Mouse (Mus musculus) ovary, postnatal 14 days (tissue): ENCODE results near the gene Sorcs1.

Source experiments
- DNase-seq: peaks from one replicate; pipeline ENCODE4 v3.0.0; 2022; ENCODE audit warnings: low spot score

The Sorcs1 gene

DNA sequence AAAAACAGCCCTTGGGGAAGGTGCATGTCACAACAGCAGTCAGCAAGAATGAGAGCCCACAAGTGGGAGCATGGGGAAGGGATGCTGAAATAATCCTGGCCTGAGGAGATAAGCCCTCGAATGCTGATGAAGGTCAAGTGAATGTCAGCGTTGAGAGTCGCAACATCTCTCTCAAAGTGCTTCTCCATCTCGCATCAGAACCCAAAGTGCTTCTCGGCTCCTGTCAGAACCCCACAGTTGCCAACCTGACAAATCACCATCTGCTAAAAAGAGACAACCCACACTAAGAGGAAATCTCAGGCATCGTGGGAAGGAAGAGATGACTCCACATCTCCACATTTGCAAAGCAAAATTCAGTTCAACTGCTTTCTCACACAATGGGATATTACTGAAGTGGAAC lies 119.7 kb downstream of the Sorcs1 start:
- no peak for DNase-seq

DNA sequence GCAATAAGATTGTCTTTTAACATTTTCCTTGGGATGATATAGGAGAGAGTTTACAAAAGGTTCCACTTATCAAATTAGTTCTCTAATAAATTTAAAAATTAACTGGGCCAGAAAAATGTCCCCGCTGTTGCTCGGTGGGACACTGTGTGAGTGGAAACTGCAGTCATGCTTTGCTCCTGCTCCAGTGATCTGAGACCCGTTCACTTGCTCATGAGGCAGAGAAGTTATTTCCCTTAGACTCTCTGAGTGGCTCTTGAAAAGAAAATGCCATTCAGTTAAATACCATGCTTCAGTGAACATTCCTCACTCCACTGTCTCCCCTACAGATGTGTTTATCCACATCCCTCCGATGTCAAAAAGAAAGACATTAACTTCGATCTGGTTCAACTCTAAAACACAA lies 144.4 kb downstream of the Sorcs1 start:
- no peak for DNase-seq

DNA sequence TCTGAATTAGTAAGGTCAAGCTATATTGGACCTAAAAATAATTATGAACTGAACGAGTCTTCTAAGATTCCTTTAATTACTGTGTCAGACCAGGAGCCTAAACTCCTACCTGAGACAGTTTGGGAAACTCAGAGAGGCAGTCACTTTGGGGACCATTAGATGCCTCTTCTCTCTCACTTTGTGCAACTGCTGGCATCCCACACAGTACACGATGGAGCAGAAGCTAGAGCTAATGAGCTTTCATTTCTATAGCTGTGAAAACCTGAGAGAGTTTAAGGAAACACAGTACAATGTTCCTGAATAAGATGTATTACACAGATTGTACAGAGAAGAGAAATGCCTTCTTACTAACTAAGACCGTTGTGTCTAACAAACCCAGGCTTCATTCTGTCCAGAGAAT lies 150.6 kb downstream of the Sorcs1 start:
- DNase-seq, result no peak

DNA sequence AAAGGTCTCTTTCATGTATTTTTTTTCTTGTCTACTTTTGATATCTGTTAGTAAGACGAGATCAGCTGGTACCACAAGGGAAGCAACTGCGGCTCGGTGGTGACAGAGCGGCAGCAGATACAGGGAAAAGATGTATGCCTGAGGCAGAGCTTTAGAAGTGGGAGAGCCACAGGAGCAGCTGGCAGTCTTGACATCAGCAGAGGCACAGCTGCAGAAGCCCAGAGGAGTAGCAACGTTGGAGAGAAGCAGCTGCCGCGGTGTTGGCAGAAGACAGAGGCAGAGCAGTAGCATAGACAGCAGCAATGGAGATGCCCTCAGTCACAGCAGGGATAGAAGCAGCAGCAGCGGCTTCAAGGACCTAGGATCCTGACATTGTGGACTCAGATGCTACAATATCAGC lies 152.4 kb downstream of the Sorcs1 start:
- DNase-seq, result no peak

DNA sequence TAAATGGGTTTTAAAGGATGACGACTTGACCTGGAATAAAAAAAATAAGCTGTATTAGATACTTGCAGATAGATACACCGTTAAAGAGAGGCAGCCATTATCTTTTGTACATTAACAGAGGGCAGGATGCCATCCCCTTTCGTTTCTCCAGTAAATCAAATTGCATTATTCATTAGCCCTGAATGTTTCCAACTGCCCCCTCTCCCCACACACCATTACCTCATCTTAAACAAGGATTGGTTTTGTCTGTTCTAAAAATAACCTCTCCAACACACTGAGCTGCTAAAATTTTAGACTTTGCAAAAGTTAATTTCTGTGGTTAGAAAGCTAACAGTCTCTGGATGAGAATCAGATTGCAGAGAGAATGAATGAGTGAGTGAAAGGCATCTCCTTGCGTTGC lies 156.5 kb downstream of the Sorcs1 start:
- DNase-seq, result no peak

DNA sequence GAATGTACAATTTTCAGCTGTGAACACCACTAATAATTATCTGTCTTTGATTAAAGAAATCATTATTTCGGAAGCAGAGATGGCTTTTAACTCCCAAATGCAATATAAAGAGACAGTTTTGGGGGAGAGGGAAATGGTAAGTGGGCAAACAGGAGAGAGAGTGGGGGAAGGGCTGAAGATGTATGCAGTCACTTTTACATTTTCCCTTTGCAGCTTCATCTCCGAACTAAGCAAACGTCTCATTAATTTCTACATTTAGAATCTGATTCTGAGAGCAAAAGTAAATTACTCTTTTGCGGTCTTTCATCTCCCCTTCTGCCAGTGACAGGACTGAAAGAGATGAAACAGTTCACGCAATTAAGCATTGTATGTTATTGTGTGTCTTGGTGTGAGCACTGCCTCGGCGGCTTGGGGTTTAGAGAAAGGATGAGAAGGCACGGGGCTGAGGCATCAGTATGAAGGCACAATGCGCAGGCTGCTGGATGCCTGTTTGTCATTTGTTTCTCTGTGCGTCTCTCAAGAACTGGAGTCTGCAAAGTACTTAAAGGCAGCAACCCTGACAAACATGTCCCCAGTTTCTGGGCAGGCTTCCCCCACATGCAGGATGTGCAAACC lies 163.3 kb downstream of the Sorcs1 start:
- no peak for DNase-seq

DNA sequence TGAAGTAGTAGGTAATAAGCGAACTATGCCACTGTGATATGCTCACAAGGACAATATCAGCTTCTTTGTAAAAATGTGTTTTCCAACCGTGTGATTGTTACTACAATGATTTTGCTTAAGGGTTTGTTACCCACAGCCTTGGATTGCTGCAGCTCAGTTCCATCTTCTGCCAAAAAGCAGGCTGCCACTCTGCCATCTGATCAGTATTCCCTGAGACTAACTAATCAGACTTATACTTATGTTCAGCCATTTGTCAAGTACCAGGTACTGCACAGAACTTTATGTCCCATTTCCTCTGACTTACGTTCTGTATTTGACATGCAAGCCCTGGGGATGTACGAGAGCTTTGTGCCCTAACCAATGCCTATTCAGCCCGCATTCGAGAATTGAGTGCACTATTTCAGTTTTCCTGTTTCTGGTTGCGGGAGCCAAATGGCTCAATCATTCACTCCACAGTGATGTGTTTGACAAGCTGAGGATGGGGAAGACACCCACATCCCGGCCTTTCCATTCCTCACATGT lies 164.1 kb downstream of the Sorcs1 start:
- DNase-seq, result no peak

DNA sequence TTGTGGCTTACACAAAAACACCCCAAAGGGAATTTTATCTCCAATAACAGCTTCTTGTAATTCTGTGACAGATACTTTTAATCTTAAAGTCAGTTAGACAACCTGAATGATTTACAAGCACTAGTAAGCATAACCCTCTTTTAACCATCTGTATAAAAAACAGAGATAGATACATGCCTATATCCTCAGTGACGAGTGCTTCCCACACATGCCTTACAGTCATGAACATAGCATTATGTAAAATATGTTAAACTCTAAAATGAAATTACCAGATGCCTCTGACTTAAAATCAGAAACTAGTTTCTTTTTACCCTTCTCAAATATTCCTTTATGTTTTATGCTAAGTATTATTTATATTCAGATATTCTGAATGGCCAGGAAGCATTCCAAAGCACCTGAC lies 175.6 kb downstream of the Sorcs1 start:
- DNase-seq, result no peak

DNA sequence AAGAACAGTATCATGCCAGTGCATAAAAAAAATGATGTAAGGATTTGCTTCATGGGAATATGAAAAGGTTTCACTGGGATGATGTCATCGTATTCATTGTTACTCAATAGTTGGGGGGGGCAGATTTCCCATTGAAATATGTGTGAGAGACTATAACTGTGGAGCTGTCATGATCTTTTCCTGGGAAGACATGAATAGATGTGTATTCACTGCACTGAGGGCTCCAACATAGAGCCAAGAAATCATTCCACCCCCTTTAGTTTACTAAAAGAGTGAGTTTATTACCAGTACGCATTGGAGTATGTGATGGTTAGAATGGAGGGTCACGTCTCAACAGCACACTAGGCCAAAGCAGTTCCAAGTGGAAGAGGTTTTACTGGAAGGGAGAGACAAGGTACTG lies 187.3 kb downstream of the Sorcs1 start:
- DNase-seq, result no peak

DNA sequence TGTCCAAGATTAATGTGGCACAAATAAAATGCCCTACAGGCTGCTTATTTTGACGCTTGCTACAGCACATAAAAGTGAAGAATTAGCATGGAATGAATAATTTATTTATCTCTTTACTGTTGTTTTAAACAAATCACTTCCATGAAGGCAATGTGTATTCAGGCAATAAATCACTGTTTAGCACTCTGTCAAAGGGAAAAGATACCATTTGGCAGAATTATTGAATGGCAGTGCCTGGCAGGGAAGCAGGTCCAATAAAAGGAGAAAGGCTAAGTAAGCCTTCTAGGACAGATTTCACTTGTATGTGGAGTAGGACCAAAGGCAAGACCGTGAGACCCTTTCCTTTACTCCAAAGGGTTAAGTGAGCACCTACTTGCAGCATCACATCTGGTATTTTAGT lies 187.7 kb downstream of the Sorcs1 start:
- no peak for DNase-seq

DNA sequence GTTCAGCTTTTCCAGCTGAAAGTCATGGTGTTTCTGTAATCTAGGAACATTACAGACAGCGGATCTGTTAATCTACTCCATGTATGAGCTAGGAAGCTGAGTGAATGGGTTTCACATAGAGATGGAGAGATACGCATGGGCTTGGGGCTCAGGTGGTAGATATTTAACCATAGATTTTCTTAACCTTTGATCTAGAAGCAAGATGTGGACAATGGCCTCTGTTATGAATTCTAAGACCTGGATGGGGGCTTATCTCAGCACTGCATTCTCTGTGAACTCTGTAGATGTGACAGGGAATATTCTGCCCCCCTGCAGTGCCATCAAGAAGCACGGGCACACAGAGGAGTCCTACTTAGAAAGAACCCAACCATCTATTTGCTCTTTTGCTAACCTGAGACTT lies 188.7 kb downstream of the Sorcs1 start:
- no peak for DNase-seq

DNA sequence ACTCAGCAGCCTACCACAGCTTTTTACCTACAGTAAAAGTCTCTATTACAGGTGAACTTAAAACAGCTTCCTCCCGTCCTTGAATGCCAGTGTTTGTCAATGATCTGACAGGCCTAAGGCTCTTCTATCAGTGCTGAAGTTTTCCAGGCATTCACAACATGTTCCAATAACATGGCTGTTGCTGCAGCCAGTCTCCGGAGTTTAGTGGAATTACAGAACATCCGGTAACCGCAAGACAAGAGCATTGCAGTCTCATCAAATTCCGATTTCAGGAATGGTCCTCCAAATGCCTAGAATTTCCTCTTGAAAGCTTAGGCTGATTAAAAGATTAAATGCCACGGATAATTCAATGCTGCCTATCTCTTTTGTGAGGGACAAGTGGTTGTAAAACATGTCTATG lies 190.0 kb downstream of the Sorcs1 start:
- no peak for DNase-seq

DNA sequence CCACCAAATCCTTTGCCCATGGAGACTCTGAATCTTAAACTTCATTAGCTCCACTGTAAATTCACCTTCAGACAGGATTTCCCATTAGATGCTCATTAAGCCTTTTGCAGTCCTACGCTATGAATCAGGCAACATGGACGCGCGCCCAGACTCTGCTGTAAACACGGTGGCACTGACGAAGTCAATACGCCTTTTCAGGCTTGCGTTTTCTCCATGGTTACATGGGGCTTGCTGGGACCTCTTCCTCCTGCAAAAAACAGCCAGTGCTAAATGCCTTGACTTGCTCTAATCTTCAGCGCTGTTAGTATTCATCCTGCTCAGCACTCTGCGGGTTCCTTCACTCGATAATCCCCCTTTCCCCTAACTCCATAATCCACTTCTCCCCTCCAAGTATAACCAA lies 190.7 kb downstream of the Sorcs1 start:
- DNase-seq, result peak; percentile 13

DNA sequence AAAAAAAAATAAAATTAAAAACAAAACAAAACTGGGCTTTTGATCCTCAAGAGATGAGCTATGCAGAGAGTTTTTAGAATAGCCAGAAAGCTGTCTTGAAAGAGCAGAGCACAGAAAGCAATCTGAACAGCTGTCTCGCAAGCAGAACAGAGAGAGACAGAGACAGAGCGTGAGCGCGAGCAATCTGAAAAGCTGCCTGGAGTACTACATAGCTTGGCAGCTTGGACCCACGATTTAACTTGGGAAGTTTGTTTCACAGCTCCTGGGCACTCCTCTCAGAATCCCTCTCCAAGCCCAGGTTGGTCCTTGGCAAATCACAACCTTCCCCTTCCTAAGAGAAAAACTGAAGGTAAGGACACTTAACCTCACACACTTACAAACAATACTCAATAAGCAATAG lies 192.1 kb downstream of the Sorcs1 start:
- no peak for DNase-seq

DNA sequence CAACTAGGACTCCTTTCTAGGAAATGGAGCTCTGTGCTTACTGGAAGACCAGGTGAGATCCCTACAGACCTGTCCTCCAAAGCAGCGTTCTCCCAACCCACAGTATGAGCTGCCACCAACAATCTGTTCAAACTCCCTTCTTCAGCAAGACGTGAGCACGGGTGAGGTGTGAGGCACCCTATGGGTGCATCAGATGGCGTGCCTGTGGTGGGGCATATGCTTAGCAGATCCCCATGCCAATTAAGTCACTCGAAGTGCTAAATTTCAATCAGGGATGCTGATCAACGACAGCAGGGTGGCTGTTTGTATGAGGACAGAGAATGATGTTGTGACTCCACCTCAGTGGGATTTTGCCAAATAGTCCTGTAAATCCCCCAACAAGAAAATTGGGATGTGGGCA lies 201.7 kb downstream of the Sorcs1 start:
- DNase-seq, result no peak

DNA sequence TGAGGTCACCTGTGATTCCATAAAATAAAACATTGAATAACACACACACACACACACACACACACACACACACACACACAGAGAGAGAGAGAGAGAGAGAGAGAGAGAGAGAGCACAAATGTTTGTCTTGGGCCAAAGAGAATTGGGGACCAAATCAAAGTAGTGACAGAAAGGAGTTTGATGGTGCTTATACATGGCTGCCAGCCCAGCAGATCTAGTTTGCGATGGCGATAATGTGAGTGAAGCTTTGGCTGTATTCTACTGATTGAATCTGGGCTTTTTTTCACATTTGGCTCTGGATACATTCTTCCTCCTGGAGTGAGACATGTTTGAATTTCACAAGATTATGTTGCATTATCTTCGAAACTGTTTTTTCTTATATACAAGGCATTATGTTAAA lies 209.9 kb downstream of the Sorcs1 start:
- DNase-seq, result no peak

DNA sequence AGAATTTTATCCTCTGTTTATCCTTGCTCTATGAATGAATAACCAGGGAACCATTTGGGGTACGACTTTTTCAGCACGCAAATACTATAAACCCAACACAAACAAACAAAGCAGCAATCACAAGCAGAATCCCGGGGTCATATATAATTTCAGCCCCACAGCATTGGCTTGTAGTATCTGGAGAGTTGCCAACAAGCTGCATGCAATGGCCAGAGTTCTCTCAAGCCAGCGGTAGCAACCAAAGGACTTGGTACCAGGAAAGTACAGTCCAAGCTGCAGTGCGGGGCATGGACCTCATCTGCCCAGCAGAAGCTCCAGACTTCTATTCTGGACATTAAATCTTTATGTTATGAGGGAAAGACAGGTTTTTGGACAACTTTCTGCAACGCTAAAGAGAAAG lies 213.6 kb downstream of the Sorcs1 start:
- no peak for DNase-seq

DNA sequence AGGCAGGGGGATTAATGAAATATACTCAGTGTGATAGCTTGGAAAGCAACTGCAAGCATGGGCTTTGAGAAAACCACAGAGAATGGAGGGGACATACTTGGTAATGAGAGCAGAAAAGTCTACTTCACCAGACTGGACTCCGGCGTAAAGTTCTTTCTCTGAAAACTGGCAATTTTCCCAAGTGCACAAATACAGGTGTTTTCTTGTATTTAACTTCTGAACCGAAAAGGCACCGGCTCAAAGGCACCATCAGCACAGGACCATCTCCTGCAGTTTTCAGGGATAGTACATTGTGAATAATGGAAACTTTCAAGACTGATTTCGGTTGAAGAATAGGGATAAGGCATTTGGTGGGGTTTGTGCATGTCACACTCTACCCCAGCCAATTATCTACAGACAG lies 219.9 kb downstream of the Sorcs1 start:
- no peak for DNase-seq

DNA sequence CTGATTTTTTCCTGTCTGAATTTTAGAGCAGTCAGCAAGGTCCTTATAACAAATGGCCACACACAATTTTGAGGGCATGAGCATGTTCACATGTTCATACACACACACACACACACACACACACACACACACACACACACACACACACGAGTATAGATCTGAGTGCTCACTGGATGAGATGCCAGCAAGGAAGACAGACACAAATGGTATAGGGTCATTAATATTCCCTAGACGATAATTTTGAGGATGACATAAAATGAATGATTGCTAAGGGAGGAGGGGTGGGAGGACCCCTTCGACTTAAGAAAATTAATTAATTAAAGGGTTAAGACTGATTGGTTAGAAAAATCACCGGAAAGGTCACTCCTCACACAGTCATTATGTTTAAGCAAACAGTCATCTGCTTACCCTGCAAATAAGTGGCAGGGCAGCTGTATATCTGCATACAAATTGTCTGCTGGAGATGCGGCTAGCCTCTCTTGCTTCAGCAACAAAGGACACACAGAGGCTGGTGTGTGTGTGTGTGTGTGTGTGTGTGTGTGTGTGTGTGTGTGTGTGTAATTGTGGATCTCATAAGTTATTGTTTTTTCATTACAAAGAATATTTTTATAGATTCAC lies 221.1 kb downstream of the Sorcs1 start:
- DNase-seq, result no peak

DNA sequence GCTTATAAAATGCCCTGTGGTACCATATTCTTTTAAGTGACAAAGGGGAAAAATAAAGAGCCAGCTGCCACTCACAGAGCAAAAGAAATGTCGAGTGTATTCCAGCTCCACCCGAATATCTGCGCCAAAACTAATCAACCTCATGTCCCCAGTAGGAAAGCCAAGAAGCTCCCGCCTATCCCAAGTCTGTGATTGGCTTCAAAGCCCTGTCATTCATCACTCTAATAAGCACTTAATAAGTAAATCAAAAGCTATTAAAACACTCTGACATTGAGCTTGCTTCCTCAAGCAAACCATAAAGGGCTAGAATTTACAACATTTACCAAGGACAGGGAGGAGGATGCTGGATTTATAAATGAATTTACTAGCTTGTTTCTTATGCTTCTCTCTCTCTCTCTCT lies 237.3 kb downstream of the Sorcs1 start:
- DNase-seq, result no peak

DNA sequence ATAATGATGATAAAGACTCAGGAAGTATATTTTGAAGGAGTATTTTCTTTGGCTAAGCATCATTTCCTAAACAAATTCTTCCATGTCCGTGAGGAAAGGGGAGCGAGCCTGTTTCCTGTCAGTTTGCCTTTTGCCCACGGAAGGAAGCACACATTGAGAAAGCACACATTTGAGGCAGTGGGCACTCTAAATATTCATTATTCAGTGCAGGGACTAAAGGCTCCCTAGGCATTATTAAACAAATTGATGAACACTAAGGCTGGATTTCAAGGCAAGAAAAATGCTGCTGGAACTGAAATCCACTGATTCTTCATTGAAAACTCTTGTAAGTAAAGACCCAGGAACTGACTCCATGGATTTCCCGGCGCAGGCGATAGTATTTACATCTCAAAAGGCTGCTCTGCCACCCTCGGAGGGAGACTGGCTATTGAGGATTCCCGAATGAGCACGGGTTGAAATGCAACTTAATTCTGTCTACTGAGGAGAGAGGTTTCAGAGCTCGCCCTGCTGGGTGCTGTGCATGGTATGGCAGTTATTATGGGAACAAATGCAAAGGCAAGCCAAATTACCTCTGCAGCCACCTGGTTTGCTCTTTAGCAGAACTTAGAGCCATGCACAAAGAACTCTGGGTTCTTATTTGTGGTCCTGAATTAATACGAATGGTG lies 238.1 kb downstream of the Sorcs1 start:
- no peak for DNase-seq

DNA sequence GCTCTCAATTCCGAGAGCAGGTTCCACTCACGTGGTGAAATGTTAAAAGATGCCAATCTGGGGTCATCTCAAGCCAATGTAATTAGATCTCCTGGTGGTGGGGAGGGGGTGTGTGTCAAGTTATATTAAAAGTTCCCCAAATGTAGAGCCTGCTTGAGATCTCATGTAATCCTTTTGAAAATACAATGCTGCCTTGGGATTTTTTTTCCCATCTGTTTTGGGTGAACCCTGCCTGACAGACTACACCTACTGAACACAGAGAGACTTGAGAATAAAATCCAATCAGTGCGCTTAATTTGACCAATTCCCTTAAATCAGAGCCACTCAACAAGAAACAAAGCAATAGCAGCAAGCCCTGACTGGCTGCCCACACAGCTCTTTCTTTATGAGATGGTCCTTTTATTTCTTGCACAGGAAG lies 239.0 kb downstream of the Sorcs1 start:
- DNase-seq, result no peak

DNA sequence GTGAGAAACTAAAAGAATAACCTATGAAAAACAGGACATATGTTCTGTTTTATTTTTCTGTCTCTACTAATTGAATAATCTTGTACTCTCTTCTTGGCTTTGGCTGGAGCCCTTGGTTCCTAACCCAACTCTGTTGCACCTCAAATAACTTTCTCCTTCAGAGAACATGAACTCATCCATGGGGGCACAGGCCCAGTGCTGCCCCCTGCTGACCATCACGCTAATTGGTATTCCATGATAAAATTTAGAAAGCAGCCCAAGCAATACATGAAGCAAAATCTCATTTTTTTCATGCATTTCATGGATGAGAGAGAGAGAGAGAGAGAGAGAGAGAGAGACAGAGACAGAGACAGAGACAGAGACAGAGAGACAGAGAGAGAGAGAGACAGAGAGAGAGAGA lies 255.5 kb downstream of the Sorcs1 start:
- no peak for DNase-seq
